Mouse (Mus musculus): ENCODE results near the gene Srp72. TPM values are rescaled to one million over a fixed set of nuclear protein-coding genes. Genes with fewer than 3 reads are reported as not detected.

The Srp72 gene
- polyA plus RNA-seq (2012; rRNA removed), result 17.4 and 24.2 TPM in 2 replicates

GRCm38 (mm10) chr5:76974554-76975285 lies at the start of gene Srp72:
Srp72 (plus strand) TSS chr5:76974683.
- DNase-seq (ENCODE audit: low read depth, low spot score), result no peak
- WGBS, result under 1% methylated on average over 60 of the region's 60 CpGs

GRCm38 (mm10) chr5:76928124-76928832 lies 46.2 kb upstream of the Srp72 start:
- no peak for DNase-seq (ENCODE audit: low read depth, low spot score)
- WGBS, result 75% methylated on average over 16 of the region's 16 CpGs

- WGBS, result 68% methylated on average over 7 of the region's 7 CpGs
- no peak for DNase-seq (ENCODE audit: low read depth, low spot score)
These were observed 45.2 kb upstream of the Srp72 start for GRCm38 (mm10) chr5:76929180-76929877.

- WGBS, result 97% methylated on average over 8 of the region's 8 CpGs
- no peak for DNase-seq (ENCODE audit: low read depth, low spot score)
These were observed 34.8 kb upstream of the Srp72 start for GRCm38 (mm10) chr5:76939717-76940116.

- no peak for DNase-seq (ENCODE audit: low read depth, low spot score)
- 72% methylated on average over 4 of the region's 4 CpGs for WGBS
These were observed 32.5 kb upstream of the Srp72 start for GRCm38 (mm10) chr5:76941975-76942374.

GRCm38 (mm10) chr5:76942505-76942904 lies 32.0 kb upstream of the Srp72 start:
- no peak for DNase-seq (ENCODE audit: low read depth, low spot score)
- WGBS, result 51% methylated on average over 4 of the region's 4 CpGs

GRCm38 (mm10) chr5:76944965-76945677 lies 29.4 kb upstream of the Srp72 start:
- WGBS, result 69% methylated on average over 6 of the region's 6 CpGs
- no peak for DNase-seq (ENCODE audit: low read depth, low spot score)

GRCm38 (mm10) chr5:76945678-76946033 lies 28.8 kb upstream of the Srp72 start:
- DNase-seq (ENCODE audit: low read depth, low spot score), result no peak
- 90% methylated on average over 2 of the region's 2 CpGs for WGBS

GRCm38 (mm10) chr5:76947142-76947541 lies 27.3 kb upstream of the Srp72 start:
- no peak for DNase-seq (ENCODE audit: low read depth, low spot score)
- WGBS, result 59% methylated on average over 4 of the region's 4 CpGs

GRCm38 (mm10) chr5:76947758-76948157 lies 26.7 kb upstream of the Srp72 start:
- WGBS, result 81% methylated on average over 4 of the region's 4 CpGs
- no peak for DNase-seq (ENCODE audit: low read depth, low spot score)

GRCm38 (mm10) chr5:76950343-76951105 lies 24.0 kb upstream of the Srp72 start:
- DNase-seq (ENCODE audit: low read depth, low spot score), result no peak
- under 1% methylated on average over 24 of the region's 24 CpGs for WGBS

- DNase-seq (ENCODE audit: low read depth, low spot score), result peak; percentile 96
- under 1% methylated on average over 81 of the region's 81 CpGs for WGBS
These were observed 23.1 kb upstream of the Srp72 start, which contains the start of the genes Paics and Ppat for GRCm38 (mm10) chr5:76951106-76952027. Paics (plus strand) TSS chr5:76951307. Ppat (minus strand) TSS chr5:76951578.

- no peak for DNase-seq (ENCODE audit: low read depth, low spot score)
- 3% methylated on average over 7 of the region's 7 CpGs for WGBS
These were observed 22.1 kb upstream of the Srp72 start for GRCm38 (mm10) chr5:76952112-76953040.

GRCm38 (mm10) chr5:76953794-76954193 lies 20.7 kb upstream of the Srp72 start:
- WGBS, result 30% methylated on average over 3 of the region's 3 CpGs
- no peak for DNase-seq (ENCODE audit: low read depth, low spot score)

- WGBS, result 40% methylated on average over 6 of the region's 6 CpGs
- DNase-seq (ENCODE audit: low read depth, low spot score), result no peak
These were observed 20.1 kb upstream of the Srp72 start for GRCm38 (mm10) chr5:76954271-76954900.

- 32% methylated on average over 4 of the region's 4 CpGs for WGBS
- no peak for DNase-seq (ENCODE audit: low read depth, low spot score)
These were observed 19.0 kb upstream of the Srp72 start for GRCm38 (mm10) chr5:76955474-76955873.

- DNase-seq (ENCODE audit: low read depth, low spot score), result no peak
- 94% methylated on average over 1 of the region's 1 CpGs for WGBS
These were observed 16.5 kb upstream of the Srp72 start for GRCm38 (mm10) chr5:76957954-76958353.

Data from large intestine, adult 2 months (tissue).